Mouse (Mus musculus) spleen, postnatal 4 days (tissue): ENCODE data around the gene Zfp933.
"Not testable (repeated sequence)": the region's sequence is repeated elsewhere in the genome, so short reads cannot be mapped to it uniquely, and the experiment has no call there.

ENCODE experiments used
- DNase-seq, 2 experiments: peaks; one replicate each; pipeline ENCODE4 v3.0.0; 2022; ENCODE audit warnings: low spot score in 2 of 2

The Zfp933 gene

GRCm38 (mm10) chr4:147847614-147848583 lies at the start of gene Zfp933:
Zfp933 (minus strand) TSS chr4:147848366.
- DNase-seq: peak; percentile 34 to 66

DNA sequence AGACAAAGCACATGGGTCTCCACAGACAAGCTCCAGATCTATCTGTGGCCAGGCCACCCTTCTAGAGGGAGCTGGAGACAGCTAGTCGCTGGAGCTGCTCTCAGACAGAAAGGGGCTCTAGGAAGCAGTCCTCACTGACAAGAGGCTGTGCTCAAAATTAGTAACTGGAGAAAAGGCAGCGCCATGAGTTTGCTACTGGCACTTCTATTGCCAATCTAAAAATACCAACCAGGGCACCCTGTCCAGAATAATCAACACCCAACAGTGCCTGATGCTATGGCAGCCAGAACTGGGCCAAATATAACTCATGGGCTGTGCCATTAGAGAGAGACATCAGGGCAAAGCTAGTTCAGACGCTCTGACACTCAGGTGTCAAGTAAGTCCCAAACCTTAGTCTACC lies 49.2 kb upstream of the Zfp933 start:
- DNase-seq: no peak

- no peak for DNase-seq
These were observed 48.2 kb upstream of the Zfp933 start for GRCm38 (mm10) chr4:147896411-147896810.

DNA sequence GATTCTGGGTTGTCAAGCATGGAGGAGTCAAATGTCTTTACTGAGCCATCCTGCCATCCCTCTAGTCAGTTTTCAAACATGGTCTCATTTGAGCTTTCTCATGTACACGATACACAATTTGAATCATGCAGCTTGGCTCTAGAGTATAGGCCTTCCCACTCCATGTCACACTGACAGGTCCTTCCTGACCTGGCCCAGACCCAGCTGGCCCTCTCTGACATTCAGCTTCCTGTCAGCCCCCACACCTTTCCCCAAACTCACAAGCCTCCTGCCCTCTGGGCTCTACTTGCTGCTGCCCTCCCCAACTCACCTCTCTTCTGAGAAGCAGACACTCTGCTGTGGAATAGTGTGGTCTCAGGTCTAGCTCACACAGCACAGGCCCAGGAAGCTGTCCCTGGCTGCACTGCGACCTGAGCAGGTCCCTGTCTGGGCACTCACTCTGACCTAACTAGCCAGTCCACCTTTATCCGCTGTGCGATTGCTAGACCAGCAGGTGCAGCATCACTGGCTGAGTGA lies 47.7 kb upstream of the Zfp933 start:
- no peak for DNase-seq

DNA sequence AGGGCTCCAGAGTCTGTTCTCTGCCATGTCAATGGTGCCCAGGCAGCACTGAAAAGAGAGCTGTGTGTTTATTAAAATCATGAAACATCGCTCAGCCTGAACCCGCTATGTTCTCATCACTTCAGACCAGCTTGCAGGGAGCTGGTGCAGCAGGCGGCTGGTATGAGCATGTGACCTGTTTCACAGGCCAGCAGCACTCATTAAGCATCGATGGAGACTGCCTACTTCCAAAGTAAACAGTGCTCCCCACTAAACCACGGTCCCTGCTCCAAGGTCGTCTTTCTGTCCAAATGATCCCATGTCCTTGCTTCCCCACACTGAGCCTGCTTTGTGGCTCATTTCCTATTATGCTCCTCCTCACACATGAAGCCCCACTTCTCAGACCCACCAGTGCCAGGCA lies 42.2 kb upstream of the Zfp933 start:
- no peak for DNase-seq

DNA sequence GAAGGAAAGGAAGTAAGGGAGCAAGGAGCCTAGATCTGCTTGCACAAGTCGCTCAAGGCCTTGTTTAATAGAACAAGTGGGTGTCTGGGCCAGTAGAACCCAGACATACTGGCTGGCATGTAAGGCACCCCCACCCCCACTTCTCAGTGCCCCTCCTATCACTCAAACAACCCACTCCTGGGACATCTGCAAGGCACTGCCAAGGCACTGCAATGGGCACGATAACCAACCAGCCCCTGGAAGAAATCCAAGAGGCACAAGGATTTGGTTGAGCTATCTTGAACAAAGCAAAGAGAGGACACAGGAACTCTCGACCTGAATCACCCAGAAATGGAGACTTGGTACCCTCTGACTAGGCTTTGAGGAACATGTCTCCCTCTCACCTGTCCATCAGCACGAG lies 40.1 kb upstream of the Zfp933 start:
- DNase-seq: no peak

DNA sequence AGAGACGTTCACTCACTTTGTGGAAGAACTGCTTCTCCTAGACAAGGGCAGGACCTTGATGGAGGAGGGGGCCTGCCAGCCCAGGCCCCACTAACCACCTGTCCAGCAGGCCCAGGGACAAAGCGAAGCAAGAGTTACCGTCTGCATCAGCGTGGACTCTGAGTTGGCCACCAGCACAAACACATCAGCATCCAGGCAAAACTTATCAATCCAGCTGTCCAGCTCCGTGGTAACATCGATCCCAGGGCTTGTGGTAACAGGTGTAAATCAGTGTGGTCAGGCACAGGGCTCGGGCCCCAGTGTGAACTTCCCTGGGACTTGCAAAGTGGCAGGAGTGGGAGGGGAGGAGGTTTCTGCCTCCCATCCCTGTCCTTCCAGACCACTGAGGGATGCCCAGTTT lies 39.1 kb upstream of the Zfp933 start:
- DNase-seq: no peak

GRCm38 (mm10) chr4:147886158-147886557 lies 38.0 kb upstream of the Zfp933 start:
- DNase-seq: no peak

- DNase-seq: no peak
These were observed 36.0 kb upstream of the Zfp933 start for GRCm38 (mm10) chr4:147884138-147884537.

- DNase-seq: no peak
These were observed 34.9 kb upstream of the Zfp933 start for GRCm38 (mm10) chr4:147883041-147883440.

DNA sequence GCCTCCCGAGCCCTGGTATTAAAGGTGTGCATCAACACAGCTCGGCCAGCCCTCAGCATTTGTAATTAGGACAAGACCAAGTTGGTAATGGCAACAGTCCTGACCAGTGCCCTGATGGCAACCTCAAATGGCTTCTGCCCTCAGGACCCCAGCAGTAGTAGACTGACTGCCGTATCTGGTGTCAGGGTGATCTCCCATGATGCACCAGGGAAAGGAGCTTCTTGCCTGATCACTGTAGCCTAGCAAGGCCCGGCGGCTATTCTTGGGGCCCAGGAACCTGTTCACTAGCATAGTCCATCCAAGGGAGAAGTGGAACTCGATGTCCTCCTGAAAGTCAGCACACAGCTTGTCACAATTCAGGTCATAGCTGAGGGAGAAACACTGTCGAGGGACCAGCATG lies 33.6 kb upstream of the Zfp933 start:
- peak in 1 of 2 experiments; percentile 54 for DNase-seq

GRCm38 (mm10) chr4:147879865-147880264 lies 31.7 kb upstream of the Zfp933 start:
- no peak for DNase-seq

- peak in 1 of 2 experiments; percentile 56 for DNase-seq
These were observed 31.3 kb upstream of the Zfp933 start for GRCm38 (mm10) chr4:147879456-147879855.

DNA sequence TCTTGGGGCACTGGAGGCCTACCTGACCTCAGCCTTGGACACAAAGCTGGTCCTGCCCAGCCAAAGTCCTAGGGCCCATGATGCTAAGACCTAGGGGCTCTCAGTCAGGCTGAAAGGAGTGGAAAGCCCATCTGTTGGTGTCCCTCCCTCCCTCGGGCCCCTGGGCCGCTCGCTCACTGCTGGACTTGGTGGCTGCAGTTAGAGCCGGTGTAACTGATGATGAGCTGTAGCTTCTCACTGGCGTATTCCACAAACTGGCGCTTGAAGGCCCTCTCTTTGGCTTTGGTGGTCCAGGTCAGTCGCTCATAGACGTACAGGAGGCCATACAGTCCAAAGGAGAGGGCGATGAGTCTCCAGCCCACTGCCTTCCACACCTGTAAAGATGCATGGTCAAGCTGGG lies 30.4 kb upstream of the Zfp933 start:
- DNase-seq: peak in 1 of 2 experiments; percentile 58

- no peak for DNase-seq
These were observed 27.8 kb upstream of the Zfp933 start for GRCm38 (mm10) chr4:147875852-147876575.

DNA sequence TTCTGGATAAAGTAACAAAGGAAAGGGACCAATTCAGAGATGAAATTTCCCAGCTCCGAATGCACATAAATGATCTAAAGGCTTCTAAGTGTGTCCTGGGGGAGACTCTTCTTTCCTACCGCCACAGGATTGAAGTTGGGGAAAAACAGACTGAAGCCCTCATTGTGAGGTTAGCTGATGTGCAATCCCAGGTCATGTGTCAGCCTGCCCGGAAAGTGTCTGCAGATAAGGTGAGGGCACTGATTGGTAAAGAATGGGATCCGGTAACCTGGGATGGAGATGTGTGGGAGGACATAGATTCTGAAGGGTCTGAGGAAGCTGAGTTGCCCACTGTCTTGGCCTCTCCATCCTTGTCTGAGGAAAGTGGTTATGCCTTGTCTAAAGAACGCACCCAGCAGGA lies 21.1 kb upstream of the Zfp933 start:
- DNase-seq: peak in 1 of 2 experiments; percentile 60

GRCm38 (mm10) chr4:147868450-147869031 lies 20.4 kb upstream of the Zfp933 start, which contains the start of the genes Miip and Fv1:
Miip (minus strand) TSS chr4:147868816.
Fv1 (plus strand) TSS chr4:147868979.
- DNase-seq: peak; percentile 94

- DNase-seq: no peak
These were observed 19.6 kb upstream of the Zfp933 start for GRCm38 (mm10) chr4:147867563-147868449.

GRCm38 (mm10) chr4:147866793-147867192 lies 18.6 kb upstream of the Zfp933 start:
- not testable (repeated sequence) for DNase-seq

DNA sequence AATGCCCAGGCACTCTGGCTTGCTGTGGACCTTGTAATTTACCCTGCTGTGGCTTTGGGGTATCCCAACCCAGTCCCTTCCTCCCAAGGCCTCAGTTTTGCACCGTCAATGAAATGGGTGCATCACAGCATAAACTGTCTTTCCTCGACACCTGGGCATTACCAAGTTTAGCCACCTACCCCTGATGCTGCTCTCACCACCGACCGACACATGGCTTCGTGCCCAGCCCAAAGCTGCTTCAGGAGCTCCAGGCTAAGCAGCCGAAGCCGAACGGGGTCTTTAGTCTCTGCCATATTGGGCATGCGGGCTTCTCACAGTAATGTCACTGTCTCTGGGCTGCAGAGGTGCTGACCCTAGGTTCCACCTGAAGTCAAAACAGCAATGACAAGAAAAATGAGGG lies 17.9 kb upstream of the Zfp933 start:
- DNase-seq: no peak

DNA sequence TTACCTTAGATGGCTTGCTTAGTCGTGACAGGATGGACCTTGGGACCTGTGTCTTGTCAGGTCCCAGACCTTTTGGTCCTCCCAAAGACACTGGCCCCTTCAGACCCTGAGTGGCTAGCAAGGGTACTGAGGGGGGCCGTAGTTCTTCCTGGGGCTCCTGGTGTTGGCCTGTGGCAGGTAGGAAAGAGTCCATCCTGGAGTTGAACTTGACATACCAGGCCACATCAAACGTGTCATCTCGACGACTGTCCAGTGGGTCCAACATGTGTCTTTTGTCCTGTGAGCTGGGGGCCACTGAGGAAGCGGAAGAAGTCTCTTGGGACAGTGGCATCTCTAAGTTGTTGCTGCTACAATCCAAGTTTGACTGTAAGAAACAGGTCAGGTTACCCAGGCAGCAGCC lies 17.5 kb upstream of the Zfp933 start:
- no peak for DNase-seq
